Mouse (Mus musculus): ENCODE results near the gene Gm20458. TPM values are rescaled to one million over a fixed set of nuclear protein-coding genes. Genes with fewer than 3 reads are reported as not detected.

Gene Gm20458
- polyA plus RNA-seq, 1 experiment from 2014 or later, result 3.2 TPM

- H3K27ac ChIP-seq (ENCODE audit: low read depth, low read length), result no peak overlapping the region
- H3K36me3 ChIP-seq (ENCODE audit: control insufficient read depth, insufficient read depth, low read length), result no peaks in the 10 kb centered on the region
- H3K4me2 ChIP-seq (ENCODE audit: low read depth, low read length, severe bottlenecking), result no peak overlapping the region
- DNase-seq (ENCODE audit: low spot score) (no peak), ATAC-seq (replicated peaks; ENCODE audit: low FRiP score) (no peak)
- no peaks in the 10 kb centered on the region for H3K27me3 ChIP-seq (ENCODE audit: control insufficient read depth, insufficient read depth, low read length)
- H3K4me1 ChIP-seq (replicated peaks; ENCODE audit: control insufficient read depth, insufficient read depth, low read length), result no peaks in the 10 kb centered on the region
- WGBS, result 74% methylated on average over 11 of the region's 11 CpGs
- H3K9me3 ChIP-seq (ENCODE audit: control insufficient read depth, low read length), result no peaks in the 10 kb centered on the region
- no peak overlapping the region for H3K4me3 ChIP-seq (ENCODE audit: low read depth, low read length)
- H3K9ac ChIP-seq (ENCODE audit: low read length), result no peak overlapping the region
Observed at GRCm38 (mm10) chr2:164518266-164519170, 57.8 kb downstream of the Gm20458 start.

- ATAC-seq (replicated peaks; ENCODE audit: low FRiP score), result no peak
- Histone ChIP-seq H3K4me3 (ENCODE audit: low read depth, low read length) (no peak overlapping the region), H3K27me3 (ENCODE audit: control insufficient read depth, insufficient read depth, low read length) (no peaks in the 10 kb centered on the region), H3K9me3 (ENCODE audit: control insufficient read depth, low read length) (no peaks in the 10 kb centered on the region), H3K27ac (ENCODE audit: low read depth, low read length) (no peak overlapping the region), H3K9ac (ENCODE audit: low read length) (no peak overlapping the region), H3K36me3 (ENCODE audit: control insufficient read depth, insufficient read depth, low read length) (no peaks in the 10 kb centered on the region), H3K4me2 (ENCODE audit: low read depth, low read length, severe bottlenecking) (no peak overlapping the region), H3K4me1 (replicated peaks; ENCODE audit: control insufficient read depth, insufficient read depth, low read length) (no peaks in the 10 kb centered on the region)
- no peak for DNase-seq (ENCODE audit: low spot score)
- WGBS, result 76% methylated on average over 6 of the region's 6 CpGs
Observed at GRCm38 (mm10) chr2:164519171-164519526, 58.4 kb downstream of the Gm20458 start.

- Histone ChIP-seq H3K36me3 (ENCODE audit: control insufficient read depth, insufficient read depth, low read length) (no peaks in the 10 kb centered on the region), H3K27me3 (ENCODE audit: control insufficient read depth, insufficient read depth, low read length) (no peaks in the 10 kb centered on the region), H3K27ac (ENCODE audit: low read depth, low read length) (no peak overlapping the region), H3K4me1 (replicated peaks; ENCODE audit: control insufficient read depth, insufficient read depth, low read length) (no peaks in the 10 kb centered on the region), H3K9me3 (ENCODE audit: control insufficient read depth, low read length) (no peaks in the 10 kb centered on the region), H3K4me2 (ENCODE audit: low read depth, low read length, severe bottlenecking) (no peak overlapping the region), H3K4me3 (ENCODE audit: low read depth, low read length) (no peak overlapping the region), H3K9ac (ENCODE audit: low read length) (no peak overlapping the region; the same call in 1 of the 2 replicates)
- peak; percentile 59 for DNase-seq (ENCODE audit: low spot score)
- no peak for ATAC-seq (replicated peaks; ENCODE audit: low FRiP score)
- WGBS, result 12% methylated on average over 3 of the region's 3 CpGs
Observed at GRCm38 (mm10) chr2:164520782-164521181, 60.0 kb downstream of the Gm20458 start.

GRCm38 (mm10) chr2:164521841-164522240 is 61.1 kb downstream of the Gm20458 start:
- ATAC-seq (replicated peaks; ENCODE audit: low FRiP score), result no peak
- 23% methylated on average over 11 of the region's 11 CpGs for WGBS
- no peak overlapping the region for H3K27ac ChIP-seq (ENCODE audit: low read depth, low read length)

GRCm38 (mm10) chr2:164522280-164522679 is 61.5 kb downstream of the Gm20458 start:
- no peak overlapping the region for H3K4me3 ChIP-seq (ENCODE audit: low read depth, low read length)
- H3K27me3 ChIP-seq (ENCODE audit: control insufficient read depth, insufficient read depth, low read length), result no peaks in the 10 kb centered on the region
- no peak overlapping the region for H3K4me2 ChIP-seq (ENCODE audit: low read depth, low read length, severe bottlenecking)
- no peaks in the 10 kb centered on the region for H3K36me3 ChIP-seq (ENCODE audit: control insufficient read depth, insufficient read depth, low read length)
- DNase-seq (ENCODE audit: low spot score) (no peak), ATAC-seq (replicated peaks; ENCODE audit: low FRiP score) (no peak)
- H3K9ac ChIP-seq (ENCODE audit: low read length), result no peak overlapping the region
- WGBS, result 28% methylated on average over 8 of the region's 8 CpGs
- no peaks in the 10 kb centered on the region for H3K9me3 ChIP-seq (ENCODE audit: control insufficient read depth, low read length)
- H3K4me1 ChIP-seq (replicated peaks; ENCODE audit: control insufficient read depth, insufficient read depth, low read length), result no peaks in the 10 kb centered on the region
- H3K27ac ChIP-seq (ENCODE audit: low read depth, low read length), result no peak overlapping the region

More at GRCm38 (mm10) chr2:164521841-164522240, 61.1 kb downstream of the Gm20458 start:
- Histone ChIP-seq H3K9ac (ENCODE audit: low read length) (no peak overlapping the region), H3K36me3 (ENCODE audit: control insufficient read depth, insufficient read depth, low read length) (no peaks in the 10 kb centered on the region), H3K4me1 (replicated peaks; ENCODE audit: control insufficient read depth, insufficient read depth, low read length) (no peaks in the 10 kb centered on the region), H3K27me3 (ENCODE audit: control insufficient read depth, insufficient read depth, low read length) (no peaks in the 10 kb centered on the region), H3K4me3 (ENCODE audit: low read depth, low read length) (no peak overlapping the region), H3K9me3 (ENCODE audit: control insufficient read depth, low read length) (no peaks in the 10 kb centered on the region), H3K4me2 (ENCODE audit: low read depth, low read length, severe bottlenecking) (no peak overlapping the region)
- no peak for DNase-seq (ENCODE audit: low spot score)

GRCm38 (mm10) chr2:164523301-164523773 is 62.6 kb downstream of the Gm20458 start:
- no peaks in the 10 kb centered on the region for H3K27me3 ChIP-seq (ENCODE audit: control insufficient read depth, insufficient read depth, low read length)
- no peaks in the 10 kb centered on the region for H3K9me3 ChIP-seq (ENCODE audit: control insufficient read depth, low read length)
- no peak overlapping the region for H3K9ac ChIP-seq (ENCODE audit: low read length)
- no peak overlapping the region for H3K27ac ChIP-seq (ENCODE audit: low read depth, low read length)
- H3K4me2 ChIP-seq (ENCODE audit: low read depth, low read length, severe bottlenecking), result no peak overlapping the region
- no peaks in the 10 kb centered on the region for H3K36me3 ChIP-seq (ENCODE audit: control insufficient read depth, insufficient read depth, low read length)
- no peak overlapping the region for H3K4me3 ChIP-seq (ENCODE audit: low read depth, low read length)
- DNase-seq (ENCODE audit: low spot score) (no peak), ATAC-seq (replicated peaks; ENCODE audit: low FRiP score) (no peak)
- no peaks in the 10 kb centered on the region for H3K4me1 ChIP-seq (replicated peaks; ENCODE audit: control insufficient read depth, insufficient read depth, low read length)
- 84% methylated on average over 10 of the region's 10 CpGs for WGBS

- H3K27ac ChIP-seq (ENCODE audit: low read depth, low read length), result no peak overlapping the region
- no peak for ATAC-seq (replicated peaks; ENCODE audit: low FRiP score)
- H3K27me3 ChIP-seq (ENCODE audit: control insufficient read depth, insufficient read depth, low read length), result no peaks in the 10 kb centered on the region
- WGBS, result 71% methylated on average over 5 of the region's 5 CpGs
- no peak overlapping the region for H3K4me3 ChIP-seq (ENCODE audit: low read depth, low read length)
- H3K4me2 ChIP-seq (ENCODE audit: low read depth, low read length, severe bottlenecking), result no peak overlapping the region
- no peaks in the 10 kb centered on the region for H3K36me3 ChIP-seq (ENCODE audit: control insufficient read depth, insufficient read depth, low read length)
- DNase-seq (ENCODE audit: low spot score), result no peak
- H3K4me1 ChIP-seq (replicated peaks; ENCODE audit: control insufficient read depth, insufficient read depth, low read length), result no peaks in the 10 kb centered on the region
- H3K9me3 ChIP-seq (ENCODE audit: control insufficient read depth, low read length), result no peaks in the 10 kb centered on the region
- no peak overlapping the region for H3K9ac ChIP-seq (ENCODE audit: low read length)
Observed at GRCm38 (mm10) chr2:164528557-164528956, 67.8 kb downstream of the Gm20458 start.

GRCm38 (mm10) chr2:164531169-164531568 is 70.4 kb downstream of the Gm20458 start:
- H3K4me3 ChIP-seq (ENCODE audit: low read depth, low read length), result no peak overlapping the region
- no peak overlapping the region for H3K27ac ChIP-seq (ENCODE audit: low read depth, low read length)
- no peaks in the 10 kb centered on the region for H3K27me3 ChIP-seq (ENCODE audit: control insufficient read depth, insufficient read depth, low read length)
- no peak overlapping the region for H3K9ac ChIP-seq (ENCODE audit: low read length)
- DNase-seq (ENCODE audit: low spot score) (peak; percentile 78), ATAC-seq (replicated peaks; ENCODE audit: low FRiP score) (no peak)
- no peaks in the 10 kb centered on the region for H3K9me3 ChIP-seq (ENCODE audit: control insufficient read depth, low read length)
- 7% methylated on average over 3 of the region's 3 CpGs for WGBS
- H3K36me3 ChIP-seq (ENCODE audit: control insufficient read depth, insufficient read depth, low read length), result no peaks in the 10 kb centered on the region
- no peaks in the 10 kb centered on the region for H3K4me1 ChIP-seq (replicated peaks; ENCODE audit: control insufficient read depth, insufficient read depth, low read length)
- H3K4me2 ChIP-seq (ENCODE audit: low read depth, low read length, severe bottlenecking), result no peak overlapping the region

GRCm38 (mm10) chr2:164534315-164534714 is 73.5 kb downstream of the Gm20458 start:
- H3K4me3 ChIP-seq (ENCODE audit: low read depth, low read length), result no peak overlapping the region
- 76% methylated on average over 10 of the region's 10 CpGs for WGBS
- no peak for ATAC-seq (replicated peaks; ENCODE audit: low FRiP score)
- no peak overlapping the region for H3K4me2 ChIP-seq (ENCODE audit: low read depth, low read length, severe bottlenecking)
- no peaks in the 10 kb centered on the region for H3K9me3 ChIP-seq (ENCODE audit: control insufficient read depth, low read length)
- no peak for DNase-seq (ENCODE audit: low spot score)
- H3K27me3 ChIP-seq (ENCODE audit: control insufficient read depth, insufficient read depth, low read length), result no peaks in the 10 kb centered on the region
- no peaks in the 10 kb centered on the region for H3K36me3 ChIP-seq (ENCODE audit: control insufficient read depth, insufficient read depth, low read length)
- no peak overlapping the region for H3K9ac ChIP-seq (ENCODE audit: low read length)
- no peak overlapping the region for H3K27ac ChIP-seq (ENCODE audit: low read depth, low read length)
- no peaks in the 10 kb centered on the region for H3K4me1 ChIP-seq (replicated peaks; ENCODE audit: control insufficient read depth, insufficient read depth, low read length)

Measured in forebrain, embryonic 11.5 days (tissue).